ENCODE assay signal across 8 mouse cellular contexts in genomic region chr3:129199609-129200500, GRCm38 (mm10). TPM values are rescaled to one million over a fixed set of nuclear protein-coding genes. Genes with fewer than 3 reads are reported as not detected.
DNase-seq lines count a peak whose midpoint lies in the region; ATAC-seq and TF ChIP-seq lines count a peak whose summit lies in the region.

TSS of gene Pitx2 (plus strand) at chr3:129199878.

- peak; percentile 76 for DNase-seq in gastrocnemius, adult 2 months
- no peak for DNase-seq in gastrocnemius, adult 8-10 months (ENCODE audit: low spot score in 2 of 2)
- peak; percentile 40 for DNase-seq in adrenal gland, postnatal 25 days
- peak; percentile 26 for DNase-seq in gonadal fat pad, adult 2 months (ENCODE audit: low read depth)
- no peak for DNase-seq in limb, embryonic 14.5 days (ENCODE audit: low spot score)
- DNase-seq in skeletal muscle tissue, adult 2 months (ENCODE audit: low read depth, low spot score), result peak; percentile 29
- DNase-seq in layer of hippocampus, adult 9-10 months (ENCODE audit: low spot score), result no peak
- no peak for DNase-seq in layer of hippocampus, postnatal 25 days (ENCODE audit: extremely low spot score in 1 of 2, low spot score in 1 of 2)

- under 1% methylated on average over 55 of the region's 60 CpGs for WGBS in limb, embryonic 14.5 days

- H3K4me1 ChIP-seq in limb, embryonic 14.5 days (ENCODE audit: control insufficient read depth, insufficient read depth, low read length), result peaks cover 11% of the 10 kb centered on the region; the same call in 1 of the 2 replicates

- no peaks in the 10 kb centered on the region for H3K9me3 ChIP-seq in limb, embryonic 14.5 days (ENCODE audit: control insufficient read depth, low read length)

- no peak for TF ChIP-seq POLR2A in limb, embryonic 14.5 days (IDR thresholded peaks at IDR 0.05; ENCODE audit: borderline replicate concordance, extremely low read depth, insufficient read depth, insufficient read length)

- peak within 1 kb of the TSS; percentile 41; the same call in 1 of the 2 replicates for H3K9ac ChIP-seq in limb, embryonic 14.5 days (ENCODE audit: low read depth, low read length, severe bottlenecking)

- H3K27ac ChIP-seq in gastrocnemius, adult 2 months, result peak within 1 kb of the TSS; percentile 81
- 0 out of 2 replicates have a peak within 1 kb of the TSS, but pooled peaks have one; percentile 38 for H3K27ac ChIP-seq in limb, embryonic 14.5 days (replicated peaks; ENCODE audit: low read depth, low read length)

- peak; percentile 39 for TF ChIP-seq CTCF in gastrocnemius, adult 2 months (IDR thresholded peaks at IDR 0.05)

- peak; percentile 80 for ATAC-seq in limb, embryonic 14.5 days (ENCODE audit: low FRiP score, low read depth)

- intact Hi-C loops in gastrocnemius, adult 2 months (cut with DNase I), result loop anchor here (5.0 to 10.0 kb wide), 2 partner anchors 33 to 215 kb away; no protein-coding TSS in a partner anchor

- peak within 1 kb of the TSS; percentile 55 for H3K4me2 ChIP-seq in limb, embryonic 14.5 days (replicated peaks; ENCODE audit: low read depth, low read length, severe bottlenecking)

- peaks cover 96% of the 10 kb centered on the region for H3K27me3 ChIP-seq in limb, embryonic 14.5 days (ENCODE audit: control insufficient read depth, insufficient read depth, low read length)

- H3K4me3 ChIP-seq in gastrocnemius, adult 2 months, result peak within 1 kb of the TSS; percentile 85
- H3K4me3 ChIP-seq in limb, embryonic 14.5 days (replicated peaks; ENCODE audit: low read length), result peak within 1 kb of the TSS; percentile 39

- H3K36me3 ChIP-seq in limb, embryonic 14.5 days (ENCODE audit: control insufficient read depth, insufficient read depth, low read length), result no peaks in the 10 kb centered on the region

RNA-seq across cellular contexts. Expression of gene Pitx2, which starts in this region (rescaled TPM):
- total RNA-seq in gastrocnemius, adult 2 months (2021), result 1 to 10 TPM; 4.2 to 9.2 TPM
- total RNA-seq in gastrocnemius, adult 8-10 months (2022), result 1 to 10 TPM; 4.0 to 6.1 (median 5.5) TPM
- total RNA-seq in adrenal gland, postnatal 25 days (2021), result 0.21 and 0.71 TPM in 2 replicates
- 0.28 and 1.5 TPM in 2 replicates for polyA plus RNA-seq in gonadal fat pad, adult 2 months (2012; rRNA removed)
- 13.3 and 16.0 TPM in 2 replicates for polyA plus RNA-seq in limb, embryonic 14.5 days (2012; rRNA removed)
- polyA plus RNA-seq in limb, embryonic 14.5 days (2014; fragmentation: Nextera tagmentation; extraction: Ambion mirVana), result 11.9 and 12.2 TPM in 2 replicates
- total RNA-seq in layer of hippocampus, postnatal 25 days (2021), result not detected

Comparison
In these comparisons a context has a peak if more than half of its experiments do, and no peak if none do; other contexts are left out.
1. DNase-seq: peak in gastrocnemius, adult 2 months (single experiment), gonadal fat pad, adult 2 months (single experiment) and skeletal muscle tissue, adult 2 months (single experiment); none in gastrocnemius, adult 8-10 months (0 of 2), limb, embryonic 14.5 days (single experiment), layer of hippocampus, adult 9-10 months (single experiment) and layer of hippocampus, postnatal 25 days (0 of 2).
2. Peak in DNase-seq in adrenal gland, postnatal 25 days; RNA of the gene not detected or under 1 TPM.